Mouse (Mus musculus) kidney, adult 10 weeks (tissue): ENCODE results near the gene Armcx5. TPM values are rescaled to one million over a fixed set of nuclear protein-coding genes. Genes with fewer than 3 reads are reported as not detected.

Source experiments
- polyA plus RNA-seq: library from polyadenylated mRNA; stranded (reverse); fragments of 350-450 nt; fragmentation: Illumina TruSeq; extraction: RNeasy Lipid Tissue Mini Kit (QIAGEN cat#74804); gene quantifications from one replicate; pipeline ENCODE4 v1.2.3, GENCODE M21; 2014; ENCODE audit warnings: low read depth, low replicate concordance

The Armcx5 gene
- polyA plus RNA-seq = 8.2 TPM

GRCm38 (mm10) chrX:135742304-135743055 lies at the start of gene Armcx5, which contains the start of gene Gprasp1:
Gene Armcx5, plus strand, starts transcription at chrX:135742733.
Gene Gprasp1, plus strand, starts transcription at chrX:135742733.

GRCm38 (mm10) chrX:135693633-135694032 lies 48.9 kb upstream of the Armcx5 start, which contains the start of gene Tcp11x2:
Gene Tcp11x2, minus strand, starts transcription at chrX:135693790.

DNA sequence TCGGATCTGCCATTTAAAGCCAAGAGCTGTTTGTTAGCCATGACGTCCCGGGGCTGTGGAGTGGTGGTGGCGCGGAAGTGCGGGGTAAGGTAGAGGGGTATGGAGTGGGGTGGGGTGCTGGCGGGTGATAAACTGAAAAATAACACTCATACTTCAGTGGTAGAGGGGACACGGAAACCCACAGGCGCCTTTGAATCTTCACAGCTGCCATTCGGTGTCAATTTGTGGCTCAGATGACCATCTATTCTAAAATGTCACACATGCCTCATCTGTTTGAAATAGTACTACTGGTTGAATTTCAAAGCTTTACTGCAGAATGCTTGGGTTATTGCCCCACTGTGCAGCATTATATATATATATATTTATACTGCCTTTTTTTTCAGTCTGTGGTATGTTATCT lies 17.4 kb upstream of the Armcx5 start, which contains the start of gene Tmsb15a:
Tmsb15a (minus strand) TSS at position 101 of the 400 bp plus-strand sequence.

Other genes with a start within 250 kb of the Armcx5 start
- gene AV320801, start 248.1 kb upstream of the Armcx5 start, polyA plus RNA-seq = not detected
- not detected for gene Nxf7, start 144.0 kb upstream of the Armcx5 start, polyA plus RNA-seq
- gene Prame, start 115.0 kb upstream of the Armcx5 start, polyA plus RNA-seq = not detected
- gene Tcp11x2, start 48.9 kb upstream of the Armcx5 start, polyA plus RNA-seq = not detected
- not detected for gene Tmsb15a, start 17.5 kb upstream of the Armcx5 start, polyA plus RNA-seq
- gene Gprasp1, start within 50 bp of the Armcx5 start, polyA plus RNA-seq = 31.5 TPM
- gene Bhlhb9, start 54.9 kb downstream of the Armcx5 start, polyA plus RNA-seq = 26.7 TPM
- 3.8 TPM for gene Gprasp2, start 96.3 kb downstream of the Armcx5 start, polyA plus RNA-seq